Mouse (Mus musculus): ENCODE results near the gene Tcf21.
A peak's percentile ranks its signal among the peaks of the same experiment; 100 is the strongest.

Tcf21 gene

GRCm38 (mm10) chr10:22819871-22820590 is at the start of gene Tcf21:
Gene Tcf21 (minus strand): TSS chr10:22820174.
- DNase-seq, result no peak

- no peak for DNase-seq
Observed at GRCm38 (mm10) chr10:22868386-22868918, 48.5 kb upstream of the Tcf21 start.

- no peak for DNase-seq
Observed at GRCm38 (mm10) chr10:22867210-22867609, 47.2 kb upstream of the Tcf21 start.

GRCm38 (mm10) chr10:22858111-22858510 is 38.1 kb upstream of the Tcf21 start:
- DNase-seq, result peak; percentile 13

GRCm38 (mm10) chr10:22854330-22854729 is 34.4 kb upstream of the Tcf21 start:
- no peak for DNase-seq

GRCm38 (mm10) chr10:22845351-22845750 is 25.4 kb upstream of the Tcf21 start:
- DNase-seq, result no peak

- DNase-seq, result no peak
Observed at GRCm38 (mm10) chr10:22844731-22845130, 24.8 kb upstream of the Tcf21 start.

- DNase-seq, result no peak
Observed at GRCm38 (mm10) chr10:22843440-22844361, 23.7 kb upstream of the Tcf21 start.

GRCm38 (mm10) chr10:22842781-22843439 is 22.9 kb upstream of the Tcf21 start:
- DNase-seq, result no peak

GRCm38 (mm10) chr10:22842113-22842512 is 22.1 kb upstream of the Tcf21 start:
- no peak for DNase-seq

- DNase-seq, result no peak
Observed at GRCm38 (mm10) chr10:22826244-22826643, 6.3 kb upstream of the Tcf21 start.

- no peak for DNase-seq
Observed at GRCm38 (mm10) chr10:22822896-22823295, 2.9 kb upstream of the Tcf21 start.

- DNase-seq, result no peak
Observed at GRCm38 (mm10) chr10:22822486-22822885, 2.5 kb upstream of the Tcf21 start.

- no peak for DNase-seq
Observed at GRCm38 (mm10) chr10:22821709-22822108, 1.7 kb upstream of the Tcf21 start.

- no peak for DNase-seq
Observed at GRCm38 (mm10) chr10:22821267-22821666, 1.3 kb upstream of the Tcf21 start.

- no peak for DNase-seq
Observed at GRCm38 (mm10) chr10:22820841-22821240, 867 bp upstream of the Tcf21 start.

GRCm38 (mm10) chr10:22819239-22819870 is 619 bp downstream of the Tcf21 start:
- DNase-seq, result no peak

- DNase-seq, result no peak
Observed at GRCm38 (mm10) chr10:22818600-22819238, 1.3 kb downstream of the Tcf21 start.

GRCm38 (mm10) chr10:22817976-22818375 is 2.0 kb downstream of the Tcf21 start:
- no peak for DNase-seq

- no peak for DNase-seq
Observed at GRCm38 (mm10) chr10:22817561-22817960, 2.4 kb downstream of the Tcf21 start.

GRCm38 (mm10) chr10:22816237-22816762 is 3.7 kb downstream of the Tcf21 start:
- no peak for DNase-seq

All from thymus, postnatal 14 days (tissue).